In the genomic region with DNA sequence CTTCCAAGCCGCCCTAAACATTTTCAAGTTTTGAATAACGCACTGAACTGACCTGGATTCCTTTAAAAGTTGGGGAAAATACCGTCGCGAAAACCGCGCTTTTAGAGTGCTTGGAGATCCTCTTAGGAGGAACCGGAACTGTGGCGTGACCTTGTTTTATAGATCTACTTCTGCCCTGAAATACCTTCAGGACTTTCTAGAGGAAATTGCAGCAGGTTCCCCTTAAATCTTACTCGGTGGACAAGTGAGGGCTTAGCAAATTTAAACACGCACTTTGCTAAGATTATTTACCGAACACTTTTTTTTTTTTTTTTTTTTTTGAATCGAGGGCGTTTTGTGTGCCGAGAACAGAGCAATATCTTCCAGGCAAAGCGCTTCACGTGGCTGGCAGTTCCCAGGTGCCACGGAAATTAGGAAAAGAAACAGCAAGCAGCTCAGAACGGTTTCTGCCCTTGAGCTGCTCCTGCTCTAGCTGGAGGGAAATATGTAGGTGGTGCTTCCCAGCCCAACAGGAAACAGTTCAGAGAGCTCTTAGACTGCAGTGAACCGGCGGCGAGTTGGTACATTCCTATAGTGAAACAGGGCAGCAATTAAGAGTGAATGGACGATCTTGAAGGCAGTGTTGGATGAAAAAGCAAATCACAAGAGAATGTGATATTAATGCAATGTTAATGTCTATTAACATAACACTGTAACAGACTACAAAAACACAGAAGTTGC, we compare ENCODE assay signal across 7 mouse cellular contexts.
DNase-seq lines count a peak whose midpoint lies in the region; ATAC-seq lines count a peak whose summit lies in the region.

No protein-coding gene starts in this region.

- peak overlapping the region; percentile 84 for H3K9ac ChIP-seq in midbrain, embryonic 13.5 days (replicated peaks)

- H3K4me1 ChIP-seq in midbrain, embryonic 13.5 days (replicated peaks) = peaks cover 50% of the 10 kb centered on the region

- intact Hi-C loops in left cerebral cortex, postnatal 4 days (cut with DNase I) = loop anchor here (2.0 to 10.0 kb wide), 4 partner anchors 218 to 816 kb away; no protein-coding TSS in a partner anchor

- H3K4me3 ChIP-seq in midbrain, embryonic 13.5 days (replicated peaks) = peak overlapping the region; percentile 55

- no peaks in the 10 kb centered on the region for H3K9me3 ChIP-seq in midbrain, embryonic 13.5 days

- under 1% methylated on average over 23 of the region's 23 CpGs for WGBS in midbrain, embryonic 13.5 days

- peak overlapping the region; percentile 85 for H3K4me2 ChIP-seq in midbrain, embryonic 13.5 days (replicated peaks)

- peak; percentile 41 for ATAC-seq in frontal cortex, adult (ENCODE audit: low TSS enrichment)
- no peak for ATAC-seq in midbrain, embryonic 13.5 days

- 0 out of 2 replicates have a peak, but pooled peaks cover under 1% of the 10 kb centered on the region for H3K27me3 ChIP-seq in midbrain, embryonic 13.5 days

- H3K27ac ChIP-seq in midbrain, embryonic 13.5 days = peak overlapping the region; percentile 96

- no peaks in the 10 kb centered on the region for H3K36me3 ChIP-seq in midbrain, embryonic 13.5 days

- peak; percentile 67 for DNase-seq in NIH3T3 (ENCODE audit: low read depth)
- DNase-seq in cerebellum, adult 11-12 months = peak; percentile 85
- DNase-seq in kidney, adult 11 months = peak; percentile 23
- DNase-seq in left cerebral cortex, postnatal 4 days = peak; percentile 62
- DNase-seq in thymus, postnatal 25 days = peak; percentile 39

Comparison
In these comparisons a context has a peak if more than half of its experiments do, and no peak if none do; other contexts are left out.
1. DNase-seq: peak in every context shown above with its lines; median percentile 85 in cerebellum, adult 11-12 months; 67 in NIH3T3; 62 in left cerebral cortex, postnatal 4 days; 39 in thymus, postnatal 25 days; 23 in kidney, adult 11 months.